Mouse (Mus musculus): ENCODE data around the gene Pnkp. TPM values are rescaled to one million over a fixed set of nuclear protein-coding genes. Genes with fewer than 3 reads are reported as not detected.
"Not testable (repeated sequence)": the region's sequence is repeated elsewhere in the genome, so short reads cannot be mapped to it uniquely, and the experiment has no call there.

The Pnkp gene
- total RNA-seq, 2 experiments from 2014 or later = 18.6 to 21.1 TPM

DNA sequence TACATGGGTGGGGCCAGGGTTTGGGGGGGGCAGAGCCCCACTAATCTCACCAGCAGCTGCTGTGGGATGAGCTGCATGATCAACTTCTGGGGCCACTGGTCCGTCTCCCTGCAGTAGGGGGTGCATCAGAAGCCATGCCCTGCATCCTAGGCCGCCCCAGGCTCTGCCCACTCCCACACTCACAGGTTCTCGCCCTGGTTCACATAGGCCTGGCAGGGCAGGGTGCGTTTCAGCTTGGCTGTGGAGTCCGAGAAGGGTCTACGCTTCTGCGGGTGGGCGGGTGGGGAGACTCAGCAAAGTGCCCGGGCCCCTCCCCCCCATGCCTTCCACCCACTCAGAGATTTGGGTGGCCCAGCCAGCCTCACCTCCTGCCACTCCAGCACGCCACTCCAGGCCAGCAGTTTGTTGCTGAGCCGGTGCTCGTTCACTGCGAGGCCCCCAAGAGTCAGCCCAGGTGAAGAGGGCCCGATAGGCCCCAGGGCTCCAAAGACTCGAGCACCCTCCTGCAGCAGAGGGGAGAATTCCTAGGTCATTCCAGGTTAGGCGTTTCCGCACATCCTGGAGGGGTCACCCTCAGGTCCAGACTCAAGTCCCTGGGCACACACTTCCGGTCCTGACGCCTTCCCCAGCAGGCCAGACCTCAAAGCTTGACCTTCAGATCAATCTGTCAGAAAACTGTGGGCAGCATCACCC is 10.2 kb downstream of the Pnkp start:
- intact Hi-C loops (cut with DNase I) = no loop called here
- no peak for DNase-seq

DNA sequence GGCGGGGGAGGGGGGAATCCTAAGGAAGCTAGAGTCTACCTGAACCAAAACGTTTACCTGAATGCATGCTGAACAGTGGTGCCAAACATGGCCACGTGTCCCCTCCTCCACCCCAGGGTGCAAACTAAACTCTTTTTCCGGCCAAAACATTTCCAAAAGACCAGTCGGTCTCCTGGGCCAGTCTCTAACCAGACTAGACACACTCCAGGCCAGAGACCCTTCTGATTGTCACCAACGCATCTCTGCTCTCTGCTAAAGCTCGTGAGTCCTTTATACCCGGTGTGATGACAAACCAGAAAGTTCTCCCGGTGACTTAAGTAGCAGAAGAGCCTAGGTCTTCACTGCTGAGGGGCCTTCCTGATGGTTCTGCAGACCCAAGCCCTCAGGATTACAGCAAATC is 10.9 kb downstream of the Pnkp start:
- intact Hi-C loops (cut with DNase I) = loop anchor here (2.0 kb wide), 1 partner anchor 13 kb away; no protein-coding TSS in a partner anchor

DNA sequence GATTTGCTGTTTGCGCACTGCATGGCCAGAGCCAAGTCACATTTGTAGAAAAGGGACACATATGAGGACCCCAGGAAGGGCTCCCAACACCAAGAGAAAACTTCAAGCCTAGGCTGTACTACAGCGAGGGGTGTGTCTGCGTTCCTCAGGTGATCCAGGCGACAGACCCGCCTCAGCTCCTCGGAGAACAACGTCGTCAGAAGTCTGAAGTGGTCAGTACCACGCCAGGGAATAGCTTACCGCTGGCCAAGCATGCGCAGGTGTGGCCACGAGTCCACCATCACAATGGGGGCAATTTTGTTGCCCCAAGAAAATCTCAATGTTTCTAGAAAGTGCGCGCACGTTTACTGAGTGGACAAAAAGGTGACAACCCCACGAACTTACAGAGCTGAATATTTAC is 11.5 kb downstream of the Pnkp start:
- DNase-seq = no peak
- intact Hi-C loops (cut with DNase I) = loop anchor here (2.0 kb wide), 1 partner anchor 14 kb away; no protein-coding TSS in a partner anchor

More for the DNA sequence above, 10.9 kb downstream of the Pnkp start:
- no peak for DNase-seq

DNA sequence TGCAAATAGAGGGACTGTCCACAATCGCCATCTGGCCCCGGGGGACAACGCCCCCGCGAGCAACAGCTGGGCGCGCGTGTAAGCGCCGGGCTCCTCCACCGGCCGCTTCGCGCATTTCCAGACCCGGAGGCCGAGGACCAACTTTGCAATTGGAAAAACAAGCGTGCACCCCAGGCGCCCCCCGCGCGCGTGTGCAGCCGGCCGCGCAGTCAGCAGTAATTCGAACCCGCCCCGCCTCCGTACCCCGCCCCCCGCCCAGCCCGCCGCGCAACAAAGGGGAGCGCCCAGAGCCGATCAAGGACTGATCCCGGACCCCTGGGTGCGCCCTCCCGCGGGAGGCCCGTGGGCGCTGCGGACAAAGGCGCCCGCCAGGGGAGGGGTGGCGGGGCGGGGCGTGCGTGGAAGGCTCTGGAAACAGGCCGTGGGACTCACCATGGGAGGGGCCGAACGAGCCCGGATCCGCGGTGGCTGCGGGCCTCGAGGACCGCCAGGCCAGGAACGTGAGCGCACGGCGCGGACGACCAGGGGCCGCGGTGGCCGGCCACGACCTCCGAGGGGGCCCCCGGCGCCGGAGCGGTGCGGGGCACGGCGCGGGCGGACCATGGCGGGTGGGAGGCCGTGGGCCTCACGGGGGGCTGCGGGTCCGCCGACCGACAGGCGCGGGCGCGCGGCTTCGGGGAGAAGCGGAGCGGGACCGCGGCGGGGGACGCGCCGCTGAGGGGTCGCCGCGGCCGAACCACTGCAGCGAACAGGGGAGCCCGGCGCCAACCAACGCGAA is 12.2 kb downstream of the Pnkp start:
- peak; percentile 71 to 80 for DNase-seq
- intact Hi-C loops (cut with DNase I) = loop anchor here (2.0 kb wide), 1 partner anchor 14 kb away; no protein-coding TSS in a partner anchor

DNA sequence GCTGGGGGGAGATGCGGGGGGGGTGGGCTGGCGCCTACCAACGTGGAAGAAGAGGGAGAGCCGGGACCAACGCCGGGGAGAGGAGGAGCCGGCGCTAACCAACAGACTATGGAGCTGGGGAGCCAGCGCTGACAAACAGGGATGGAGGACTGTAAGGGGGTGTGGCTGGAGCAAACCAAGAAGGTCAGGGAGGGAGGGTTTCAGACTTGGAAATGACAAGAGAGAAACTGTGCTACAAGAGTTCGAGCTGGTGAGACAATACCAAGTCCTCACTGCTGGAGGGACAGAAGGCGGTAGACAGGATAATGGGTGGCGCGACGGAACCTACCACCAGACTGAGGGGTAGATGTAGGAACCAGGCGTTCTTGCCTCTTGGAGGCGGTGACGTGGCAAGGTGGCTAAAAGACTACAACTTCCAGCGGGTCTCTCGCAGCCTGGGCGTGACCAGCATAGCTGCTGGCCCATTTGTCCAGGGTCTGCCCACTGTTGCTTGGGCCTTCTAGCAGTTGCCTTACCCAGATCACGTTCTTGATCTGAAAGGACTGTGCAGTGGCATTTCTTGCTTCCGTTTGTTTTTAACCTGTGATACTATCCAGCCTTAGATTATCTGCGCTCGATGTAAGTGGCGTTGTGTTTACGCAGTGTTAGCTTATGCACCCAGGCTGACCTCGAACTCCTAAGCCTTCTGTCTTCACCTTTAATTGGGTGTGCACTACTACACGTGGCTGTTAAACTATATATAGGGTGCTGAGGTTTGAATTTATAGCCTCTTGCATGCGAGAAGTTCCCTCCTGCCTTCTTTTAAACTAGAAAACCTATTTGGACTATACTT is 13.0 kb downstream of the Pnkp start, which contains the start of gene Ptov1:
Gene Ptov1, minus strand, starts transcription at position 92 of the 832 bp plus-strand sequence.
- DNase-seq = peak; percentile 85 to 90
- intact Hi-C loops (cut with DNase I) = loop anchor here (2.0 kb wide), 1 partner anchor 15 kb away; no protein-coding TSS in a partner anchor

DNA sequence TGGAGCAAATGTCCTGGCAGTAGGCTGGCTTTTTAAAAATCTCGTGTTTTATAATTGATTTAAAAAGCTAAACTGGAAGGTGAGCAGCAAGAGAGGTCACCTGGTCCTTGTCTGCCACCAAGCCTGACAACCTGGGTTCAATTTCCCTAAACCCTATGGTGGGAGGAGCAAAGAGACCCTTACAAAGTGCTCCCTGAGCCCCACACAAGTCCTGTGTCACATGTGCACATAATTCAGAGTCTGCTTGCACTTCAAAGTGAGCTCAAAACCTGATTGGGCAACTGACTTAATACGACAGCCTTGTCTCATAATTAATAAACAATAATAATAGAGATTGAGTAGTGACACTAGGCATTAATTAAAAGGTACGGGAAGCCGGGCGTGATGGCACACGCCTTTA is 13.7 kb downstream of the Pnkp start:
- no peak for DNase-seq
- intact Hi-C loops (cut with DNase I) = no loop called here

DNA sequence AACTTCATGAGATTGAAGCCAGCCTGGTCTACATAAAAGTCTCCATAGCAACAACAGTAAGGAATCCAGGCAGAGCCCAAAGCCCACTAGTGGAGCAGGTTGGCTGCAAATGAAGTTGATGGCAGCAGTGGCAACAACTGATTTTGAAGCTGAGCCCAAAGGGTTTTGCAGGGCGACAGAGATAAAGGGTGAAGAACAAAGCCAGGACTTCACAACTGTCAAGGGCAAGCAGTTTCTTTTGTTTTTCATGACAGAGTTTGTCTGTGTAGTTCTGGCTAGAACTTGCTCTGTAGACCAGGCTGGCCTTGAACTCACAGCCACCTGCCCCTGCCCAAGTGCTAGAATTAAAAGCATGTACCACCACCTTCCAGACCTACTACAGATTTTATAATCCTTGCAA is 14.2 kb downstream of the Pnkp start:
- DNase-seq = no peak
- intact Hi-C loops (cut with DNase I) = no loop called here

DNA sequence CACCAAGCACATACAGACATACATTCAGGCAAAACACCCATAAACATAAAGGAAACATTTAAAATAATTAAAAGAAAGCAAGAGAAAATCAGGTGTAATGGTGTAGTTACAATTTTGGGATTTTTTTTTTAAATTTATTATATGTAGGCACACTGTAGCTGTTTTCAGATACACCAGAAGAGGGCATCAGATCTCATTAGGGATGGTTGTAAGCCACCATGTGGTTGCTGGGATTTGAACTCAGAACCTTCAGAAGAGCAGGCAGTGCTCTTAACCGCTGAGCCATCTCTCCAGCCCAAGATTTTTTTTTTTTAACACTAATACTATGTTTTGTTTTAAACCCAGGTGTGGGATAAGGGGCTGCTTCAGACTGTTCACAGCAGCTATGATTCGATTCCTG is 14.8 kb downstream of the Pnkp start:
- intact Hi-C loops (cut with DNase I); DNase-seq: not testable (repeated sequence)

DNA sequence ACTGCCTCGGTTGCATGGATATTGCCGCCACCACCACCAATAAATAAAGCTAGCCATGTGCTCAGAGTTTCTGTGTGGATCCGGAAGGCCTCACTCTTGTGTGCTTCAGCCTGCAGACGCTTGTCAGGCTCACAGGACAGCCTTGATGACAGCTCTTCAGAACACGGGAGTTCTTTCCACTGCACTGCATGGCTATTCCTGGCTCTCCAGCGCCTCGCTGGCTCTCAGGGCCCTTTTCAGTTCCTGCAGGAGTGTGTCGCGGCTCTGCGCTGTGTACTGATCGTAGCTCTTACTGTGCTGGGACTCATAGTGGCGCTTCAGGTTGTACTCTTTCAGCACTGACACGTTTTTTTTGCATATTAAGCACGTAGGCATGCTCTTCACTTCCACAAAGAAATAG is 20.9 kb downstream of the Pnkp start:
- DNase-seq = no peak
- intact Hi-C loops (cut with DNase I) = no loop called here

DNA sequence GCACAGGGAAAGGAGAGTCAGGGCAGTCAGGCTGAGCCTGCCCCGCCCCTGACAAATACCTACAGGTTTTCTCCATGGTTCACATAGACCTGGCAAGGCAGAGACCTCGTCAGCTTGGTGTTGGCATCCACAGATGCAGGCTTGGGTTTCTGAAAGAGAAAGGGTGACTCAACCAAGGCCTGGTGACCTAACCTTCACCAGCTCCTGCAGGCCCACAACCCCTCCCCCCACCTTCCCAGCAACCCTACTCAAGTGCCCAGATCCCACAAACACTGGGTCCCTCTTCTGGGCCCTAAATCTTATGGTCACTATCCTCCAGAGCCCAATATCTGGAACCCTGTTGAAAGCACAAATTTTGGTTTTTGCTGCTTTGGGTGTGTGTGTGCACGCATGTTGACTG is 26.1 kb downstream of the Pnkp start:
- intact Hi-C loops (cut with DNase I) = no loop called here
- DNase-seq = no peak

DNA sequence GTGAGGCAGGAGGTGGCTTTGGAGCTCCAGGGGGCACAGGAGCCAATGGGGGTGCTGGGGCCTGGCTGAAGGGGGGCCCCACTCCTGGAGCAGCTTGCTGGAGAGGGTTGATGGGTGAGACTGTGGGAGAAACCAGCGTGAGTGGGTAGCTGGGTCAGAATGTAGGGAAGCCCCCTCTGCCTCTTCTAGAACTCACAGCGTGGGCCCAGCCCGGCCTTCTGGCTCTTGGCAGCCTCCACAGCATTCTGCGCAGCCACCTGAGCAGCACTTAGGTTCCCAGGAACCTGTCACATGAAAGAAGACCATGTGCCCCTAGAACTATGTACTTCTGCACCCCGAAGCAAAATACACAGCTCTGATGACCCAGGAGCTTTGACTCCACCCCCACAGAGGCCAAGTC is 27.7 kb downstream of the Pnkp start:
- intact Hi-C loops (cut with DNase I) = no loop called here
- no peak for DNase-seq

DNA sequence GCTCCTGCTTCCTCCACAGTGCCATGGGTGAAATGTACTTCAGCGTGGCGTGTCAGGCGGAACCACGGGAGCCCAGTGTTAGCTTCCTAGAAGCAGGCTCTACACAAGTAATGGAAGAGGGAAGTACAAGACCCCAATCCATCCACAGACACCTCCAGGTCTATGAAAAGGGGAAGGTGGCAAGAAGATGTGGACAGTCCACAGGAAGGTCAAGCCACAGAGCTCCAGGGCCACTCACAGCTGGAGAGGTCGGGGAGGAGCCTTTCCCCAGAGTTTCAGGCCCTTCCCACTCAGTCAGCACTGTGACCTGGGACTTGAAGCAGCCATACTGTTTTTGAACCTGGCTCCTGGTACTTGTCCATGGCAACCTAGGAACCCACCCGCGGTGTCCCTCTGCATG is 30.0 kb downstream of the Pnkp start:
- intact Hi-C loops (cut with DNase I) = no loop called here
- DNase-seq = no peak

DNA sequence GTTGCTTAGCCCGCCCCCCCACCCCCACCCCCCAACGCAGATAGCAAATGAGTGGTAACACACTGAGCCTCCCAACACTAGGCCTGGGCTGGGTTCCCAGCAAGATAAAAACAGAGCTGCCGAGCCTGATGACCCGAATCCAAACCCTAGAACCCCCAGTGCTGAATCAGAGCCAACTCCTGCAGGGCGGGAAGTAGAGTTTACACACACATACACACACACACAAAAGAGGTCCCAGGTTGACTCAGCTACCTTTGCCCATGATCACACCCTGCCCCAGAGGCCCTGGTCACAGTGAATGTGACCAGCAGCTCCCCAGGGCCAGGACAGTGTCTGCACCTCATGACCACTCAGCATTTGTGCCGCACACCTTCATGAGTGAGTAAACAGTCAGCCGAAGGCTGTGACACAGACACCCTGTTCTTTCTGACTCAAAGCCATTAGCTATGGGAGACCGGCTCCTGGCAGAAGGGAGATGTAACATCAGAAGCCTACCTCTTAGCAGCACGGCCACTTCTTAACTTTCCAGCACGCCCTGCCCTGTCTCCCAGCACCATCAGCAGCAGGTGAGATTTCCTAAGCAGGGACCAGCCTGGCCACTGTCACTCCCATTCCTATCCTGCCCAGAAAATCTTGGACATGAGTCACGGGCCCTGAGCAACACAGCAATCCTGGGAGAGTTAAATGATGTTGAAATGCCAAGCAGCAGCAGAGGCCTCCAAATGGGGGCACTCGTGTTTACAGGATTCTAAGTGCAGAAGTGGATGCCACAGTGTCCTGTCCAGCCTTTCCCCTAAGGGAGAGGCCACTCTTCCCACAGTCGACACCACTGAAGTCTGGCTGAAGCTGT is 31.5 kb downstream of the Pnkp start:
- no peak for DNase-seq
- intact Hi-C loops (cut with DNase I) = no loop called here

DNA sequence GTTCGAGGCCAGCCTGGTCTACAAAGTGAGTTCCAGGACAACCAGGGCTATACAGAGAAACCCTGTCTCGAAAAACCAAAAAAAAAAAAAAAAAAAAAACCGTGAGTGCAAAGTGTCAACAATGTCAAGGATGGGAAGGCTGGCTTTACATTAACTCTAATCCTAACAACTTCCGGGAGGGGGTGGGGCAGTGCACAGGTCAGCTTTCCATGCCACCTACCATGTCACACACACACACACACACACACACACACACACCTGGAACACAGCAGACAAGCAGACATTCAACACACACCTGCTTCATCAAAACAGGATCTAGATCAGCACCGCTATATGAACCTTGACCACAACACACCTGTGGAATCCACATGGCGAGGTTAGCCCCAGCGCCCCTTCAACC is 33.2 kb downstream of the Pnkp start:
- DNase-seq = no peak
- intact Hi-C loops (cut with DNase I) = no loop called here

DNA sequence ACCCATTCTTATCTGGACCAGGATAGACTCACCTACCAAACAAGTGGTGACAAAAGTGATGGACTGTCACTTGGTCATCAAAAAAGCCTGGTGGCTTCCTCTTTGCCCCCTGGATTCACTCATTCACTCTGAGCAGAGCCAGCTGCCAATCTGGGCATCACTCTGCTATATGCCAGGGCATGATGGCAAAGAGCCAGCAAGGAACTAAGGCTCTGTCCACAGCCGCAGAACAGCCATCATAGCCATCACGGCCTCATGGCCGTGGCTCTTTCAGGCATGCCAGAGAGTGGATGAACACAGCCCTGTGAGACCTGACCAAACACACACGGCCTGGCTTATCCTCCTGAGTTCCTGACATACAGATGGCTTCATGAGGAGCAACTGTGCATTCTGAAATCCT is 33.8 kb downstream of the Pnkp start:
- DNase-seq = no peak
- intact Hi-C loops (cut with DNase I) = no loop called here

DNA sequence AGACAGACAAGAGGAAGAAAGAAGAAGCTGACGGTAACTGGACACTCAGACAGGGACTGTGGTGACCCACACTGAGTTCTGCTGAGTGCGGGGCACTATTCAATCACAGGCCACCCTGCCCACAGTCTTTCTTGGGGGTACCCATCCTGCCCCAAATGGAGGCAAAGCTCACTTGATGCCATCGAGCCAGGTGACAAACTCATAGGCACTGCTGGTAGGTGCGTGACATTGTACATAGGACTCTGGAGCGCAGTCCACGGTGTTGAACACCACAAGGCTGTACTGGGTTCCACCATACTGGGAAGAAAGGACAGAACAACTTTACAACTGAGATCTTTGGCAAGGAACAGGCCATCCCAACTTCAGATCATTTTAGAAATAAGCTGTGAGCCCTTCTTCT is 34.7 kb downstream of the Pnkp start:
- DNase-seq = no peak
- intact Hi-C loops (cut with DNase I) = no loop called here

DNA sequence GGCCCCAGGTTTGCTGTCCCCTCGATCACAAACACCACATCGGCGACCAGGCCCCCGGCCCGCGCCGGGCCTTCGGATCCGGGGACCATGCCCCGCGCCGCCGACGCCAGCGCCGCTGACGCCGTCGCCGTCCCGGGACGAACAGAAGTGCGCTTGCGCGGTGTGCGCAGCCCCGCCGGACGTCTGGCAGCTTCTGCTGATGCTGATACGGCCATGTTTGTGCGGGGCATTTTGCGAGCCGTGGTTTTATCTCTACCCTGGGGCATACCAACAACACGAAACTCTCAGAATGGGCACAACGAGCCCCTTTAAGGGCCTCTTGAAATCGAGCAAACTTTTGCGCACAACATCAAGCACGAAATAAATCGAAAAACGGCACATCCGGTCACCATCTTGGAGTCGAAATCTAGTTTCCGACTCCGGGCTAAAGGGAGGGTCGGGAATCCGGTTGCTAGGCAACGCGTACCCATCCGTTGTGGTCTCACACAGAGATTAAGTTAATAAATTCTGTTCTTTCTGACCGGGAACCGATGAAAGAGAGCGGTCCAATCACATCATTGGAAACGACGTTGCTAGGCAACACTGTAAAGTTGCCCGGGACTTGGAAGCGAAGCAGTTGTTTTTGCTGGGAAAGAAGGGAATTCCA is 35.5 kb downstream of the Pnkp start, which contains the start of gene Med25:
Gene Med25, minus strand, starts transcription at position 437 of the 646 bp plus-strand sequence.
- DNase-seq = peak; percentile 84 to 93
- intact Hi-C loops (cut with DNase I) = no loop called here

DNA sequence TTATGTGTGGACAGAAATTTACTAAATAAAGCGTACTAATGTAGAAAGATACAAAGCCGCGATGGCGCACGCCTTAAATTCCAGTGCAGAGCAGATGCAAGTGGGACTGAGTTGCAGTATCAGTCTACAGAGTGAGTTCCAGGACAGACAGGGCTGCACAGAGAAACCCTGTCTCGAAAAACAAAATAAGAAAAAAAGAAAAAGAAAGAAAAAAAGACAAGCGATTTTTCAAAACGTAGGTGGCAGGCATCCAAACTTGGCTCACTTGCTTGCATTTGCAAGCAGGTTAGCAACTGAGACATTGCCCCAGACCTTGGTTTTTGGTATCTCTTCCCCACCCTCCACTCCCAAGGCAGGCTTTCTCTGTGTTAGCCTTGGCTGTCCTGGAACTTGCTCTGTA is 36.3 kb downstream of the Pnkp start:
- no peak for DNase-seq

DNA sequence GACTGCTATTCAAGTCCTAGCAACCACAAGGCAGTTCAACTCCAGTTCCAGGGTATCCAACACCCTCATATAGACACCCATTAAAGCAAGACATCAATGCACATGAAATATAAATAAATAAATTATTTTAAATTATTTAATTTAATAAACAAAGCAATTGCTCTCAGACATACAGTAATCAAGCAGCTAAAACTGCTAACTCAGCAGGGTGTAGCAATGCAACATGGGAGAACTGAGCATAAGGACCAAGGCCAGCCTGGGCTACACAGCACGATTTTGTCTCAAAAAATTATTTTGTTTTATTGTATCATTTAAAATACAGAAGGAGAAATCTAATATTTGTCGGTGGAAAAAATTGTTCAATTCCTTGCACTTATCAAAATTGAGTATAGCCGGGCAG is 37.2 kb downstream of the Pnkp start:
- no peak for DNase-seq
- intact Hi-C loops (cut with DNase I) = no loop called here

More for the DNA sequence above, 36.3 kb downstream of the Pnkp start:
- intact Hi-C loops (cut with DNase I) = no loop called here
